Mouse (Mus musculus) lung, postnatal 0 days (tissue): ENCODE measurements at regions not wholly inside any gene's neighbourhood (a gene's known extent, or its start where the extent isn't known, plus 50 kb on each side); places are given as distances from the start of the nearest gene placed in this dataset.

Experiments
- ATAC-seq: fragments of 200-750 bp; cut with Nextera tagmentation; 2 replicates; pipeline ENCODE4 v1.8.0; 2017; ENCODE audit warnings: moderate library complexity
- DNase-seq: peaks from one replicate; pipeline ENCODE4 v3.0.0-alpha.2; 2016; ENCODE audit warnings: low spot score
- H3K27ac ChIP-seq: fragments of 300-500 bp; sonication (generic); 2 replicates; pipeline ENCODE4 v1.5.1; 2014; ENCODE audit warnings: antibody characterized with exemption, mild to moderate bottlenecking, low read length, mixed read lengths
- H3K27me3 ChIP-seq: fragments of 300-500 bp; sonication (generic); replicated peaks from 2 replicates; pipeline ENCODE4 v1.6.1; 2014; ENCODE audit warnings: low read length, mixed read lengths; ENCODE audit not compliant: insufficient read depth
- H3K36me3 ChIP-seq: fragments of 300-500 bp; sonication (generic); 2 replicates; pipeline ENCODE4 v1.6.1; 2014; ENCODE audit warnings: low read length, mixed read lengths; ENCODE audit not compliant: insufficient read depth
- H3K4me1 ChIP-seq: fragments of 300-500 bp; sonication (generic); 2 replicates; pipeline ENCODE4 v1.6.1; 2014; ENCODE audit warnings: antibody characterized with exemption, low read depth, low read length, mixed read lengths; ENCODE audit not compliant: insufficient read depth
- H3K4me2 ChIP-seq: fragments of 300-500 bp; sonication (generic); replicated peaks from 2 replicates; pipeline ENCODE4 v1.6.1; 2014; ENCODE audit warnings: low read depth, mild to moderate bottlenecking, low read length, moderate library complexity, mixed read lengths
- H3K4me3 ChIP-seq: fragments of 300-500 bp; sonication (generic); 2 replicates; pipeline ENCODE4 v1.5.1; 2014; ENCODE audit warnings: low read depth, low read length
- H3K9ac ChIP-seq: fragments of 300-500 bp; sonication (generic); replicated peaks from 2 replicates; pipeline ENCODE4 v1.6.1; 2014; ENCODE audit warnings: low read depth, mild to moderate bottlenecking
- H3K9me3 ChIP-seq: fragments of 300-500 bp; sonication (generic); 2 replicates; pipeline ENCODE4 v1.6.1; 2016; ENCODE audit warnings: low read length, mixed read lengths
- CTCF ChIP-seq: IDR thresholded peaks from 2 replicates; pipeline ENCODE4 v1.5.1; 2016; ENCODE audit warnings: antibody characterized with exemption, mild to moderate bottlenecking
- EP300 ChIP-seq: IDR thresholded peaks from 2 replicates; pipeline ENCODE4 v1.6.1; 2016; ENCODE audit warnings: antibody characterized with exemption, mild to moderate bottlenecking, control low read depth
- WGBS: fragments of 180-500 bp; shearing (Covaris S2); extraction: QIAGEN DNeasy Blood & Tissue Kit; methylation state at CpG from one replicate; pipeline ENCODE4 v1.1.7; 2014; 5-methylcytosine and 5-hydroxymethylcytosine counted together

DNA sequence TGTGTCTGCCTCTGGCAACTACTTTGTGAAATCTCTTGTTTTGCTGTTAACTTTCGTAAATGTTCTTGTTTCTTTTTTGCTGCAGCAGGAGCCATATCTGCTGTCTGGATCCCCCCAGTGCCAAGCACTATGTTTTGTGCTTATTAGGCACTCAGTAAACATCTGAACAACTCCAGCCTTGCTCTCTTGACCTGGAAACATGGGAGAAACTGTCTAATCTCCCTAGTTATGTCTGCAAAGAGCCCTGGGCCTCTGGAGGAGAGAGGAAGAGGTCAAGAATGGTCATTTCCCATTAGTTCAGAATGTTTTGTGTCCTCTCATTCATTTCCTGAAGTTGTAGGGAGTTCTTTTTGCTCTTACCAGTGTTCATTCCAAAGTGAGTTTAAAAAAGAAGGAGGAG, 93.1 kb upstream of the Tcf21 start:
- no peak overlapping the region for H3K9ac ChIP-seq
- no peak overlapping the region for H3K4me3 ChIP-seq
- no peaks in the 10 kb centered on the region for H3K27me3 ChIP-seq
- WGBS = 77% methylated on average over 1 of the region's 1 CpGs
- ATAC-seq (no peak), DNase-seq (no peak)
- no peaks in the 10 kb centered on the region for H3K36me3 ChIP-seq
- H3K4me1 ChIP-seq = no peaks in the 10 kb centered on the region
- H3K9me3 ChIP-seq = no peaks in the 10 kb centered on the region
- H3K27ac ChIP-seq = no peak overlapping the region
- H3K4me2 ChIP-seq = no peak overlapping the region
- TF ChIP-seq CTCF = no peak
- no peak for TF ChIP-seq EP300

DNA sequence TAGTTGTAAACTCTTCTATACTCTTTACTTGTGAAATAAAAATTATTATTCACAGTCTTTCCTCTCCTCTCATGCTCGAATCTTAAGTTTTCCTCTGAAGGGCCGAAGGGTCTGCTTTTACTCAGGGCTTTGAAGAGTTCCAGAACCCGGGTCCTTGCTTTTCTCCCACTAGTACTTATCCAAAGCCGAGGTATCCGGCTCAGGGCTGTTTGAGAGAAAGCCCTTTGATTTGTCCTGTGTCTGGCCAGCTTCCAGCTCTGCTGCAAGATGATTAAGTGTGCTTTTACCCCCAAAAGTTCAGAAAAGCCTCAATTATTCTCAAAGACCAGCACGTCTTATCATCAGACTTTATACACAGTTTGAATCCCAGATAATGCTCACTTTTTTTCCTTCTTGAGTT, 88.7 kb upstream of the Tcf21 start:
- ATAC-seq (no peak), DNase-seq (no peak)

DNA sequence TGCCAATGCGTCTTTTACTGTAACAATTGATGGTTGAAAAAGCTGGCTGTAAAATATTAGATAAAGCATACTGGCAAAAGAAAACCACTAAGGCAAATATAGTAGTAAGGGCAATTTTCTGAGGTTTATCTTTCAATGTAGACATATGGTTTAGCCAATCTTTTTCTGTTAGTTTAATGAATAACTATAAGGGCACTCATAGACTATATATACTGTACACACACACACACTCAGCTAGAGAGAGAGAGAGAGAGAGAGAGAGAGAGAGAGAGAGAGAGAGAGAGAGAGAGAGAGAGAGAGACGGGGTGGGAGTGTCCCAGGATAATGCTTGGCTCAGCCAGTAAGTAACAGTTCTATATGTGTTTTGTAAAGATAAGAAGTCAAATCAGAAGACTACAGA, 85.3 kb upstream of the Tcf21 start:
- 51% methylated on average over 2 of the region's 2 CpGs for WGBS

More for the DNA sequence above, 88.7 kb upstream of the Tcf21 start:
- no peaks in the 10 kb centered on the region for H3K27me3 ChIP-seq
- H3K36me3 ChIP-seq = no peaks in the 10 kb centered on the region
- no peaks in the 10 kb centered on the region for H3K4me1 ChIP-seq
- H3K27ac ChIP-seq = no peak overlapping the region
- 35% methylated on average over 6 of the region's 6 CpGs for WGBS
- H3K9me3 ChIP-seq = no peaks in the 10 kb centered on the region
- no peak for TF ChIP-seq CTCF
- no peak for TF ChIP-seq EP300
- no peak overlapping the region for H3K4me3 ChIP-seq
- no peak overlapping the region for H3K4me2 ChIP-seq
- no peak overlapping the region for H3K9ac ChIP-seq

DNA sequence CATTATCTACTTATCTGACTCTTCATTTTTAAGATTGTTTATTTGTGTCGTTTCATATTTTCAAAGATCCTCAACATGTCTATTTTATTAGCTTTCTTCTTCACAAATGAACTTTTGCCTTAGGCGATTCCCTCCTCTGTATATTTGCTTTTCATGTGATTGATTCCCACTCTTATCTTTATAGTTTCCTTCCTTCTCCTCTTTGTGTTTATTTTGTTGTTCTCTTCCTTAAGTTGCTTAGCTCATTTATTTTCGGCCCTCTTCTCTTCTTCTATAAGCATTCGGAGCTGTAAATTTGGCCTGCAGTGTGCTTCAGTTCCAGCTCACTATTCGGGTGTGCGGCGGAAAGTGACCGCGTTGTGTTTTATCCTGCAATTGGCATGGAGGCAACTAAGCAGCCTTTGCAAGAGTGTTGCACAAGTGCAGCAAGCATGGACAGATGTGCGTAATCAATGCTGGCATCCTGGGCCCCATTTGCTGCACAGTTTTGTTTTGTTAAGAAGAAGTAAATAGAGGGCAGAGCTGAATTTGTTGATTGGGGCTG, 73.5 kb upstream of the Tcf21 start:
- no peak for DNase-seq
- no peak for ATAC-seq
- H3K36me3 ChIP-seq = no peaks in the 10 kb centered on the region
- no peaks in the 10 kb centered on the region for H3K9me3 ChIP-seq
- no peaks in the 10 kb centered on the region for H3K4me1 ChIP-seq
- no peak overlapping the region for H3K9ac ChIP-seq
- H3K4me3 ChIP-seq = no peak overlapping the region
- H3K4me2 ChIP-seq = no peak overlapping the region
- H3K27me3 ChIP-seq = no peaks in the 10 kb centered on the region
- TF ChIP-seq EP300 = no peak
- no peak for TF ChIP-seq CTCF
- no peak overlapping the region for H3K27ac ChIP-seq
- WGBS = 22% methylated on average over 10 of the region's 10 CpGs

More for the DNA sequence above, 85.3 kb upstream of the Tcf21 start:
- Histone ChIP-seq H3K36me3 (no peaks in the 10 kb centered on the region), H3K27ac (no peak overlapping the region), H3K9ac (no peak overlapping the region), H3K4me1 (no peaks in the 10 kb centered on the region), H3K4me2 (no peak overlapping the region), H3K9me3 (no peaks in the 10 kb centered on the region), H3K27me3 (no peaks in the 10 kb centered on the region), H3K4me3 (no peak overlapping the region)
- TF ChIP-seq CTCF = no peak
- no peak for TF ChIP-seq EP300
- ATAC-seq (no peak), DNase-seq (no peak)

DNA sequence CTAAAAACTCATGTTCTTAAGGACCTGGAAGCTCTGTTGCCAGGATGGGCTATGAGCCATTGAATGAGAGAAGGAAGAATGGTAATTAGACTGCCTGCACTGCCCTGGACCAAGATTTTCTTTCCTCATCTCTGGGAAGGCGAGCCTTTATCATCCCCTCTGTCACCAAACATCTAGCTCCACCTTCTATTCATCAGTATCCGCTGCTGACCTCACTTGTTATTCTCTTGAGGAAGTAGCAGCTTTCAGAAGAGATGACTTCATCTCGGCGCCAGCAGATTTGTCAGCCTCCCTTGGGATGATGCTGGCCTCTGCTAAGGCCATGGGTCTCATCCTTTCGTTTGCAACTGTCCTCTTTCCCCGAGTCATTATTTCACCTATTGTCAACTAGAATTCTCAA, 67.5 kb upstream of the Tcf21 start:
- WGBS = 54% methylated on average over 6 of the region's 6 CpGs
- H3K4me3 ChIP-seq = no peak overlapping the region
- peak; percentile 39 for DNase-seq

DNA sequence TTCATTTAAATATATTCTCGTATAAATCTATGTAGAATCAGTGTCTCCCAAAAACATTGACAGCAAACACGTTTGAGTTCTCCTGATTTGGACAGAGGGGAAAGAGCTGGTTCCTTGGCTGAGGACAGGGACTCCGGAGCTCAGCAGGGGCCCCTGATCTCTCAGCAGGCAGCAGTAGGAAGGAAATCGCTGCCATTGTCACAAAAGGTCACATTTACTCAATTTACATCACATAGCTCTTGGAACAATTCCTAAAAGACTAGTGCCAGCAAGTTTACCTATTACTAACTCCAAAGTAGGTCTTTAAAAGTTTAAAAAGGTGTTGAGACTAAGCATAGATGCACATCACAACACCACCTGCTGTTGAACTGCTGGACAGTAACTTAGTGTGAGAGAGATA, 59.7 kb upstream of the Tcf21 start:
- Histone ChIP-seq H3K4me2 (no peak overlapping the region), H3K9me3 (no peaks in the 10 kb centered on the region), H3K9ac (no peak overlapping the region), H3K4me1 (peaks cover 6% of the 10 kb centered on the region; the same call in 1 of the 2 replicates), H3K27me3 (no peaks in the 10 kb centered on the region), H3K4me3 (no peak overlapping the region), H3K27ac (no peak overlapping the region), H3K36me3 (no peaks in the 10 kb centered on the region)
- DNase-seq = no peak
- ATAC-seq = no peak
- 39% methylated on average over 4 of the region's 4 CpGs for WGBS
- TF ChIP-seq CTCF (no peak), EP300 (no peak)

More for the DNA sequence above, 67.5 kb upstream of the Tcf21 start:
- H3K27me3 ChIP-seq = no peaks in the 10 kb centered on the region
- H3K36me3 ChIP-seq = no peaks in the 10 kb centered on the region
- H3K9me3 ChIP-seq = no peaks in the 10 kb centered on the region
- TF ChIP-seq CTCF = no peak
- TF ChIP-seq EP300 = no peak
- peak; percentile 70 for ATAC-seq
- no peak overlapping the region for H3K27ac ChIP-seq
- no peak overlapping the region for H3K4me2 ChIP-seq
- no peak overlapping the region for H3K9ac ChIP-seq
- H3K4me1 ChIP-seq = no peaks in the 10 kb centered on the region
